Mouse (Mus musculus): ENCODE measurements around the gene Grk5. TPM values are rescaled to one million over a fixed set of nuclear protein-coding genes. Genes with fewer than 3 reads are reported as not detected.
"Not testable (repeated sequence)": the region's sequence is repeated elsewhere in the genome, so short reads cannot be mapped to it uniquely, and the experiment has no call there.

Gene Grk5
- total RNA-seq, 2 experiments from 2014 or later, result 3.5 to 4.1 TPM

DNA sequence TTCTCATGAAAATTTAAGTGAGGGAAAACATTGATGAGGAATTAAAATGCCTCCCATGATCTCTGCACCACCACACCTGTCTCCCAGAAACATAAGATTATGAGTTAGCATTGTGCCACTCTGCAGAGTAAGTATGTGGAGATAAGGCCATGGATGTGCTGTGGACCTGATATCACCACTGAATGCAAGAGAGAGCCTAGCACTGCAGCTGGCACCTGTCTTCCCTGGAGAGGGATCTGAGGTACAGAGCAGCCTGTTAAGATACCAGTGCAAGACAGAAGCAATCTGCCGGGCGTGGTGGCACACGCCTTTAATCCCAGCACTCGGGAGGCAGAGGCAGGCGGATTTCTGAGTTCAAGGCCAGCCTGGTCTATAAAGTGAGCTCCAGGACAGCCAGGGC lies 15.9 kb downstream of the Grk5 start:
- no peak for DNase-seq
- intact Hi-C loops (cut with DNase I), result no loop called here

DNA sequence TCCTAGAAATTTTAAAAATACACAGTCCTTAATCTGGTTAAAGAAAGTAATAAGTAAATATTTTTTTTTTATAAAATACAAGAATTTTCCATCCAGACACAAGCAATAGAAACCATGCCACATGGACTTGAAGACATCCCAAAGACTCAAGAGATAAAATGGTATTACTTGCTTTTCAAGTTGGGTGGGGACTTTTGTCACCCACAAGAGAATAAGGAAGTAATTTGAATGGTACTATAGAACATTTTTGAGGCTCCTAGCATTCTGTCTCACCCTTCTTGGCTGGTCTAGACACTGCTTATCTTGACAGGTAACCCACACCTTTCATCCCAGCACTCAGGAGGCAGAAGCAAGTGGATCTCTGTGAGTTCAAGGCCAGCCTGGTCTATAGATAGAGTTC lies 20.8 kb downstream of the Grk5 start:
- intact Hi-C loops (cut with DNase I), result no loop called here
- no peak for DNase-seq

DNA sequence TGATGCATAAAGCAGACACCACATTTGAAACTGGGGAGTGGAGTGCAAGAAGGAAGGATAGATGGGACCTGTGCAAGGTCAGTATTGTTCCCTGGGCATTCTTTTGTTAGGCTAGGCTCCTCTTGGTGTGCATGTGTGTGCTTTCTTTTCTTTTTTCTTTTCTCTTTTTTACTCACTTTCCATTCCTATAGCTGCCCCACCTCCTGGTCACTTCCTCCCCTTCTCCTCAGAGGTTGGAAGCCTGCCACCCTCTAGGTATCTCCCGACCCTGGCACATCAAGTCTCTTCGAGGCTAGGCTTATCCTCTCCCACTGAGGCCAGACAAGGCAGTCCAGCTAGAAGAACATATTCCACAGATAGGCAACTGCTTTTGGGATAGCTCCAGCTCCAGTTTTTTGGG lies 22.1 kb downstream of the Grk5 start:
- no peak for DNase-seq
- intact Hi-C loops (cut with DNase I), result no loop called here

DNA sequence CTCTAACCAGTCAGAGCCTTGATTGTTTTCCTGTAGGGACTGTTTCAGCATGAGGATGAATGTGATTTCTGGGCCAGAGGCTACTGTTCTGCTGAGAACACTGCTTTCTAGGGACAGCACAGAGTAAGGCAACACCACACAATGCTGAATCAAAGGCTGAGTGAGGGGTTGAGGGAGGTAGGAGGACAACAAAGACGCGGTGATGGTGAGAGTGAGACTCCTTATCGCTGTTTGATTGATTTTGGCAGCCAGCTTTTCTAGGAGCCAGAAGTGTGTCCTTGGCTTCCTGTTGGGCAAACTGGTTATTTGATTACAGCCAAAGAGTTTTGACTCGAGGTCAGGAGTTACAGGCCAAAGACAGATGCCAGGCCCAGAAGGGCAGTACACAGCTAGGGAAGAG lies 25.7 kb downstream of the Grk5 start:
- intact Hi-C loops (cut with DNase I), result no loop called here
- DNase-seq, result no peak

DNA sequence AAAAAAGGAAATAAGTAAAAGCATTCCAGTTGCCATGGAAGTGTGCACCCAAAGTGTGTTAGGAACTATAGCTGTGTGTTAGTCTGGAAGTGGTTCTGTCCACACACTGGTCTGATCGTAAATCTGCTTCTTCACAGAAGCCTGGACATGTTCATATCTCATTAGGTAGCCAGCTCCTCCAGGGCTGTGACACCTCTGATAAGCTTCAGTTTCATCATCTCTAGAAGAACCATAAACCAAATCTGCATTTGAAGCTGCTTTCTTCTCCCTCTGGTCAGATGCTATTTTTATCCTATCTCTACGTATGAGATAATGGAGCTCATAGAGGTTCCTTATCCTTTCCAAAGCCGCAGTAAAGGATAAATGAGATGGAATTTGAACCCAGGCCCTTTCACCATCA lies 26.3 kb downstream of the Grk5 start:
- intact Hi-C loops (cut with DNase I), result no loop called here
- DNase-seq, result no peak

DNA sequence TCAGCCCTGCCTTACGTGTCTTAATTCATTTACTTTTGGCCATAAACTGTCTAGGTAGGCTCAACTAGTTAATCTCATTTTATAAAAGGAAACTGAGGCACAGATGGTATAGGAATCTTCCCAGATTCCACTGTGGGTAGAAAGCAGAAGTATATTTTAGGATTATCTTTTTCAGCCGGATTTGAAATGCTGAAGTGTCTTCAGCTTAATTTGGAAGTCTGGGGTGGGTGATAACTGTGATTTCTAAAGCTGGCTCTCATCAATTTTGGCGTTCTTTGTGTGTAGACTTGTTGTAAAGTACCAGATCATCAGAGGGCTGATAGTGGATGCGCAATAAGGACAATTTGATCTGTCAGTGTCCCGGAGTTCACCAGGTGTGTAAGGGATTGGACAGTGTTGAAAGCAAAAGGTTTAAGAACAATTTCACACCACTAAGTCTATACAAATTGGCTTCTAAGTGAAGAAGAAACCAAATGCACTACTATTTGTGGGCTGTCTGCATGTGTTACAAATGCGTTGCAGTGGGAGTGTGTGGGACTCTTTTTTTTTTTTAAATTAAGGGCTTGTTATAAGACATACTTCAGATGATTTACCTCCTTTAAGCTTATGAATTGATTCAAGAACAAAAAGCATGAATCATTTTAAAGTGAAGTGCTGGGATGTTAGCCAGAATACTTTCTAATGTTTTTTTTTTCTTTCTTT lies 27.5 kb downstream of the Grk5 start:
- DNase-seq, result no peak
- intact Hi-C loops (cut with DNase I), result no loop called here

DNA sequence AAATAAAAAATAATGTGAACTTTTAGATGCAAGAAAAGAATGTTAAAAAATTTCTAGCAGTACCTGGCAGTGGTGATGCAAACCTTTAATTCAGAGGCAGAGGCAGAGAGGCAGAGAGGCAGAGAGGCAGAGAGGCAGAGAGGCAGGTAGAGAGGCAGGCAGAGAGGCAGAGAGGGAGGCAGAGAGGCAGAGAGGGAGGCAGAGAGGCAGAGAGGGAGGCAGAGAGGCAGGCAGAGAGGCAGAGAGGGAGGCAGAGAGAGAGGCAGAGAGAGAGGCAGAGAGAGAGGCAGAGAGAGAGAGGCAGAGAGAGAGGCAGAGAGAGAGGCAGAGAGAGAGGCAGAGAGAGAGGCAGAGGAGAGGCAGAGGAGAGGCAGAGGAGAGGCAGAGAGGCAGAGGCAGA lies 35.0 kb downstream of the Grk5 start:
- DNase-seq; intact Hi-C loops (cut with DNase I): not testable (repeated sequence)

DNA sequence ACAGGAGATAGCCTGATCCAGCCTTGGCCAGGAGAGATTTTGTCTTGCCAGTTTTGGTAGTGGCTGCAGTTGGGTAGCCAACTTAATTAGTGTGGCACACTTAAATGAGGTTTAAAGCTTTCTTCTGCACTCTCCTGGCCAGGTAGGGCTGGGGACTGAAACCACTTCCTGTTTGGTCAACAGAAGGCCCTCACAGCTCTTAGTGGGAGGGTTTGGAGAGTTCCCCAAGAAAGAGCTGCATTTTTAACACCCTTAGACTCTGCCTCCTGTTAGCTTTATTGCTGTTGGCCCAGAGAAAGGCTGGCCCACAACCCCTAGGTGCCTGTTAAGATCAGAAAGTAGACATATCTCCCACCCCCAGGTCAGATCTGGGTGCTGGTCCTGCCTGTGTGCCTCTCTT lies 45.5 kb downstream of the Grk5 start:
- no peak for DNase-seq
- intact Hi-C loops (cut with DNase I), result no loop called here

DNA sequence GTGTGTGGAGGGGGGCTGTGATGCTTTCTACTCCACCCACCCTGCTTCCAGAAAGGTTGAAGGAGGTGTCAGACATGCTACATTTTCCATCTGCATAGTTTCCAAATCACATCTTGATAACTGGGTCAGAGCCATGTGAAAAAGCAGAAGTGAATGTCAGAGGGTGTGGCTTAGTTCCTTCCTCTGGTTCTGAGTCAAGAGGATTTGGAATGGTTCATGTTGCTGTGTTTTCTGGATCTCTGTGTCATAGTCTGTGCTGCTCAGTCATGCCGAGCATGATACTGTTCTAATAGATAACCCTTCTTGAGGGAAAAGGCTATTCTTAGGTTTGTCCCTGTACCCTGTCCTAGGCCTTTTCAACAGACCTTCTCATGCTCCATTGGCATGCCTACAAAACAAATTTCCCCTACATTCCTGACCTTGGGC lies 50.4 kb downstream of the Grk5 start:
- DNase-seq, result no peak
- intact Hi-C loops (cut with DNase I), result no loop called here

DNA sequence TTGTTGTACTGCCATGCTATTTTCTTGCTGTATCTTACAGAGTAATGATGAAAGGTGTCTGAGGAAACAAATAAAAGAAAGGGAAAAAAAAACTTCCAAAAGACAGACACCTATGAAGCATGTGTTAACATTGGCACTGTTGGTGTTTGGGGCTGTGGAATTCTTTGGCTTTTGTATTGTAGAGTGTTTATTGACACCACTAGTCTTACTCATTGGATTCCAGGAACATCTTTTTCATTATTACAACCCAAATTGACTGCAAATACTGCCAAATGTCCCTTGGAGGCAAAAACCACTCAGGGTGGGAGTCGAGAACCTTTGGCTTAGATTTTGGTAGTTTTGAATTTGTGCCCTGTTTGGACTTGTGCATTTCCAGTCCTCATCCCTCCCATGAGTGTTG lies 51.3 kb downstream of the Grk5 start:
- no peak for DNase-seq
- intact Hi-C loops (cut with DNase I), result no loop called here

DNA sequence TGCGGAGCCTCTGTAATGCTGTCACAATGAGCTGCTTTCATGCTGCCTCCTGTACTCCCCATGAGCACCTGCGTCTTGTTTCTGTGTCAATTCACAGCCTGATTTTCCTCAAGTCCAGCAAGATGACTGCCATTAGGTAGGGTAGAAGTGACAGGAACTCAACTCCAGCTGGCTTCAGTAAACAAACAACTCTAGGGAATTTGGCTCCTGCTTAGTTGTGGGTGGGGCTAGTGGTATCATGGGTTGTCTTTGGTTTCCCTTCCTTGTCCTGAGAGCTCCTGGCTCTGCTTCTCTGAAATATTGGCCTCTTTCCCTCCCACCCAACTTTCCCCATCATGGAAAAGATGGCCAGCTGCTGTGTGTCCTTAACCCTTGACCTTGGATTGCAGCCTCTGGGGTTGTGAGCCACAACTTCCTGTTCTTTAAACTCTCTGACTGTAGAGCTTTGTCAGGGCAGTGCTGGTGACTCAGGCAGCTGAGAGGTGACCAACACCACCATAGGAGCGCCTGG lies 56.3 kb downstream of the Grk5 start:
- intact Hi-C loops (cut with DNase I), result no loop called here

DNA sequence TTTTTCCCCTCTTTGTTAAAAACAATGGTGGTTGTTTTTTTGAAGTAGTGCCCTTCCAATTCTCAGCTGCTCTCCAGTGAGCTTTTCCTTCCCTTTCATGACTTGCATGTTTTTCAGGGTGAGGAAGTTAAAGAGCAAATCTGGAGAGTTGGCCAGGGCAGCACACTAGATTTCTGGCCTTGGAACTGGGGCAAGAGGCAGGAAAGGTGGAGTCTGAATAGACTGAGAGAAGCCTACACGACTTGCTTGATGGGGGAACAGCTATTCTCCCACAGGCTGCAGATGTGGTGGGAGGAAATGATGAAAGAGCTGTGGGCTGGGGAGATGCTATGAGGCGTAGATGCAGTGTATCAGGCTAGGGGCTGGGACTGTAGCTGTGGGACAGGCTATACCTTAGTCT lies 57.1 kb downstream of the Grk5 start:
- intact Hi-C loops (cut with DNase I), result no loop called here
- no peak for DNase-seq

More for the DNA sequence above, 56.3 kb downstream of the Grk5 start:
- peak in 1 of 2 experiments; percentile 39 for DNase-seq

DNA sequence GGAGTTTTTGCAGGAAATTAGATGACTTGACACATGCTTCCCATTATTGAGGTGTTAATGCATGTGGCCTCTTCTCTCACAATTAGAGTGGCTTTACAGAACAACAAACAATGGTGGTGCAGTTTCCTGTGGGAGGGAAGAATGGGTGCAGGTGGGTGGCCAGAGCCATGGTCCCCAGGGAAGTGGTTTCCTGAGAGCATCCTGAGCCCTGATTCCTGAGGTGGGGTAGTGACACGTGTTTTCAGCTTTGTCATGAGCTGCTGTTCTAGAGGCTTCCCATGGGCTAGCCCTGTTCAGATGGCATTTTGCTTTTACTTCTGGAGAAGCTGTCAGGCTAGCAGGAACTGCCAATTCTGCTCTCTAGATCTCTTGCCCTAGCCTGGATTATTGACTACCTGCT lies 59.4 kb downstream of the Grk5 start:
- intact Hi-C loops (cut with DNase I), result no loop called here
- DNase-seq, result no peak

DNA sequence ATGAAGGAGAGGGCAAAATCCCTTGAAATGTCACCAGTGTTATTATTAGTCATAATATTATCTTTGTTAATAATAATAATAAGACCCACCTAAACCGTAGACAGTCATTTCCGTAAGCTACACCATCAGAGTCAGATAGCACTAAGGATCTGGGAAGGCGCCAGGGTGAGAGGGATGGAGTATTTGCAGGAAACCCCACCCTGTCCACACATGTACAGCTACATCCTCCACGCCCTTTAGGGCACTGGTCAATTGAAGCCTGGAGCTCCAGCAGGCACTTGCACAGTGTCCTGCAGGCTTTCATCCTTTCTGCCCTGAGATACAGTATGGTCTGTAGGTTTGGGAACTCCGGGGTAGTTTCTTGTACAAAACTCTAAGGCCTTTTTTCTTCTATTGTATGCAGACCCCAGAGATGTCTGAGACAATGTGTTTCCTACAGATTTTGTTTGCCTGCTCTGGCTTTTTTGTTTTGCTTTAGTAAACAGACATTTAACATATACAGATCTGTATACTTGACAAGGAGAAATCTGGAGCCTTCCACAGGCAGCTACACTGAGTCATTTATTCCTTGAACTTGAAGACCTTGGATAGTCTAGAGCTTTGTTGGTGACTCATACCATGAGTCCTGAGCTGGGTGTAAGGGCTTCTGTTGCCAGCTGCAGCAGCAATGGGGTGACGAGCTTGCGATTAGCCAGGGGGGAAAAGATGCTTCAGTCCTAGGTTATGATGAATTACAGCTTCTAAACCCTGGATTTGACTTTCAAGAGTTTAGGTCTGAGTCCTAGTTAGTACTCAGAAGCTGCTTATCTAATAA lies 60.7 kb downstream of the Grk5 start:
- intact Hi-C loops (cut with DNase I), result no loop called here
- peak in 1 of 2 experiments; percentile 41 for DNase-seq

DNA sequence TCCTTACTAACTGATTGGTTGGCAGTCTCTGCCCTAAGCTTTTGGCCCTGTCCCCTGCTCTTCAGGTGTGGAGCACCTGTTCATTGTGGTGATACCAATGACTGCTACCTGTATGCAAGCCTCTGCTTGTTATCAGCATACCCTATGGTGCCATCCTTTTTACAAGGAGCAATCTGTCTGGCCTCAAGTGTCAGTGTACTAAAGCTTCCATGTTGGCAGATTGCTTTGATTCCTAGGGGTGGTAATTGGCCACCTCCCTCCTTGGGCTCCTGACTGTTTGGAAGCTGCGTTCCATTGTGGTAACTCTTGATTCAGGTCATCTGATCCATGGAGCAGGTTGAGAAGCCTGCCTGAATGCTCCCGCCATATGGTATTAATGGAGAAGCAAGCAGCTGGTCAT lies 65.6 kb downstream of the Grk5 start:
- DNase-seq, result no peak

DNA sequence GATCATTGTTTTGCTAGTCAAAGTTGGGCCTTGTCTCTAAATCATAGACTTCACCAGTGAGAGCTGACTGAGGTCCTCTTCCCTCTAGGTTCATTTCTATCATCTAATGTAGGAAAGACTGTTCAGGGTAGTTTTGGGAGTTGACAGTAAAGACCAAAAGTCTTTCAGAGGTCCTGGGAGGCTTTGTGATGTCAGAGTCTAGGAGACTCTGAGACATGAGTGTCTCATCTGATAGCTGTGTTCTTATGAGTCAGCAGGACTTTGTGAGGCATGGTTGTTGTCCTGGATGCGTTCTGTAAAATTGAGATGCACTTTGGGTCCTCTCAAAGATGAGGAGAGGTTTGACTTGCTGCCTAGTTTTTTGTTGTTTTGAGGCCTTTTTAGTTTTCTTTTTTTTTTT lies 66.2 kb downstream of the Grk5 start:
- DNase-seq, result no peak
- intact Hi-C loops (cut with DNase I), result no loop called here

More for the DNA sequence above, 65.6 kb downstream of the Grk5 start:
- intact Hi-C loops (cut with DNase I), result no loop called here

DNA sequence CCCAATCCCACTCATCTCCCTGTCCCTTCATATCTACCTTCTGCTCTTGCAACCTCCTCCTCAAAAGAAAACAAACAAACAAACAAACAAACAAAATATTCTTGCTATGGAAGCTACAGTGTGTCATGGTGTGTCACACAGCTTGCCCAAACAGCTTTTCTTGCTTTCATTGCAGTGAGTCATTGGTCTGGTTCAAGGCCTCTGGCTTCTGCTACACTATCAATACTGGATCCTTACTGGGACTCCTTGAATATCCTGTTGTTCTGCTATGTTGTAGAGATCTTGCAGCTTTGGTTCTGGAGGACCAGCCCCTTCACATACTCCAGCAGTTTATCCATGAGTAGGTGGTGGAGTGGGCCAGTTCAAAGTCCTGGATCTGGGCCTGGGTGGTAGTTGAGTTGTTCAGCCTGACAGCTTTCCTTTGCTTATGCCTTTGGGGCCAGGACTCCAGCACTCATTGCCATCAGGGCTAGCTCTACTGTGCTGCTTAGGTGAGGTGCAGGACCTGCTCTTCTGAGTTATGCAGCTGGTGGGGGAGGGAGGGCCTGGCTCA lies 66.7 kb downstream of the Grk5 start:
- no peak for DNase-seq
- intact Hi-C loops (cut with DNase I), result no loop called here

DNA sequence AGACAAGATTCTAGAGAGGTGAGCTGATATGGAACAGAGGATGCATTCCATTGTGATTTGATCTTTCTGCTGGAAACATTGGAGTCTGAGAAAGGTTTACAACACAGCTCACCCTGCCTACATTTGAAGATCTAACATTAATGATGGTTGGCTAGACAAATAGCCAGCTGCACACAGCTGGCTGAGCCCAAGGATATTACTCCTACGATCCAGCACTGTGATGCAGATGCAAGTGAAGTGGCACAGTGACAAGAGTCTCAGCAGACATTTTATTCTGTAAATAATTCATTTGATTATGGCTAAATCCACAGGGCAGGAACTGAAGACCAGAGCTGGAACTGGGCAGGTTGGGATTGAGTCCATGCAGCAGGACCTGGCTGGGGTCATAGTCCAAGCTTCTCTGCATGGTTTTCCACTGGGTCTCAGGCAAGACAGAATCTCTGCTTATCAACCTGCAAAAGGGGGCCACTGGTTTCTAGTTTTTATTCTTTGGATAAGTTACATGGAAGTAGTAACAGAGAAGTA lies 70.2 kb downstream of the Grk5 start:
- intact Hi-C loops (cut with DNase I), result no loop called here
- DNase-seq, result no peak

DNA sequence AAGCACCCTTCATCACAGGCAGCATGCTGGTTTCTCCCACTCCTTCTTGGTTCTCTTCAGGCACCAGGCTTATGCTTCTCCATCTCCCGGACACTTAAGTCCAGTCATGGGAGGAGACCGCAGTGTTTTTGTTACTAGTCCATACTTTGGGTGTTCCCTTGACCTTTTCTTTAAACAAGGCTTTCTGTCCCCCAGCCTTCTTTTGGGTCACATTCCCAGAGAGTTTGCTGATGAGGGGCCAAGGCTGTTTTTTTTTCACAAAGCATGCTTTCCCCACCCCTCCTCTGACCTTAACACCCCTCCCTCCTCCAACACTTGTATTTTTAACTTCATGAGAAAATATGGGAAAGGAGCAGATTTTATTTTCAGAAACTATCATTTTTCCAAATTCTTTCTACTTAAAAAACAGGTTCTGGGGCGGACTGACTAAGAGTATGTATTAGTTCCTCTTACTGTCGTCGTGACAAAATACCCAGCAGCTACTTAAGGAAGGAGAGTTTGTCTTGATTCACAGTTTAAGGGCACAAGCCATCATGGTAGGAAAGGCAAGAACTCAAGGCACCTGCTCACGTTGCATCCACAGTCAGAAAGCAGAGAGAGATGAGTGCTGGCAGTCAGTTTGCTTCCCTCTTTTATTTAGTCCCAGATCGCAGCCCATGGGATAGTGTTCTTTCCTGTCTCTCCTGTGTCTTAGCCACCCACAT lies 73.0 kb downstream of the Grk5 start:
- intact Hi-C loops (cut with DNase I), result no loop called here
- DNase-seq, result no peak

DNA sequence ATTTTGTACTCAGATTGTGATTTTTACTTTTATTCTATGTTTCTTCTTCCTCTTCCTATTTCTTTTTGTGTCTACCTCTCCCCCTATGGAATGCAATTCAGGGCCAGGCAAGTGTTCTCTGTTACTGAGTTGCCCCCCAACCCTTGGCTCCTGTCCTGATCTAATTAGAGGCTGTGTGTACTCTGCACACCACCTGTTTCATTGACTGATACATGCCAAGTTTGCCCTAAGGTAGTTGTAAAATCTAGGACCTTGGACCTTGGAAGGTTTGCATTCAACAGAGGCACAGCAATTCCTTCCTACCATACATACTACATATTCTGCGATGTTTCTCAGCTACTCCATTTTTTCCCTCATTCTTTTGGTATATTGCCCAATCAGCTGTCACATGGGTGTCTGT lies 78.4 kb downstream of the Grk5 start:
- DNase-seq, result no peak
- intact Hi-C loops (cut with DNase I), result no loop called here

DNA sequence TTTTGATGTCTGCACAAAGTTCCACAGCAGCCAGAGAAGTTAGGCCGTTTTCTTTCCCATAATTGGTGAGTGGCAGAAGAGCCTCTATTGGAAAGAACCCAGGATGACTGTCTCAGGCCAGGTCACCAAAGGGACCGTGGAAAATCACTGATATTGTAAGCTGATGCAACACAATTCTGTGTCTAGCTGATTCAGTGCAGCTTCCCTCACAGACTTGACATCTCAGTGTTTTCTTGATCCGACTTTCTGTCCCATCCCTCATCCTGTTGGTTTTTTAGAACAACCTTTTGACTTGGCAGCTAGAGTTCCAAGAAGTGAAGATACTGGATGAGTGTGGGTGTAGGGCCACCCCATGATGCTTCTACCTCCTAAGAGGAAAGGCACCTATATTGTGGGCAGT lies 80.9 kb downstream of the Grk5 start:
- DNase-seq, result no peak
- intact Hi-C loops (cut with DNase I), result no loop called here

Measured in gastrocnemius, postnatal 36 days (tissue).